Mouse (Mus musculus) left cerebral cortex, postnatal 4 days (tissue): ENCODE measurements at regions not wholly inside any gene's neighbourhood (a gene's known extent, or its start where the extent isn't known, plus 50 kb on each side); places are given as distances from the start of the nearest gene placed in this dataset.
A peak's percentile ranks its signal among the peaks of the same experiment; 100 is the strongest.

Experiments used
- DNase-seq: peaks from one replicate; pipeline ENCODE4 v3.0.0-alpha.2; 2022
- intact Hi-C: fragments of 180-260 bp; cut with DNase I; formaldehyde crosslinking; loops from one replicate; pipeline ENCODE4 v1.15.1; 2025

DNA sequence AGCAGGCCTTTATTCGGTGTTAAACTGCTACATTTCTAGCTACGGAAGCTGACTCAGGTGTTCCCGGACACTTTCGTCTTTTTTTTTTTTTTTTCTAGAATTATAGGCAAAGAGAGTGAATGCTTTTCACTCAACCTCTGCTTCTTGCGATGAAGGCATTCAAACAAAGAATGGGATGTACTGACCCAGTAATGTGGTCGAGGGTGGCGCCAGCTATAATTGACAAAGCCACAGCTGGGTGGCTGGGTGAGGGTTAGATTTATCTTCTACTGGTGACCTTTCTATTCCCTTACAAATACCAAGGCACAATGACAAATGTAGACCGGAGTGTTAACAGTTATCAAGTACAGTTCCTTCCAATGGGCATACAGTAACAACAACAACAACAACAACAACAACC, 340.7 kb upstream of the Slc24a2 start:
- no peak for DNase-seq

DNA sequence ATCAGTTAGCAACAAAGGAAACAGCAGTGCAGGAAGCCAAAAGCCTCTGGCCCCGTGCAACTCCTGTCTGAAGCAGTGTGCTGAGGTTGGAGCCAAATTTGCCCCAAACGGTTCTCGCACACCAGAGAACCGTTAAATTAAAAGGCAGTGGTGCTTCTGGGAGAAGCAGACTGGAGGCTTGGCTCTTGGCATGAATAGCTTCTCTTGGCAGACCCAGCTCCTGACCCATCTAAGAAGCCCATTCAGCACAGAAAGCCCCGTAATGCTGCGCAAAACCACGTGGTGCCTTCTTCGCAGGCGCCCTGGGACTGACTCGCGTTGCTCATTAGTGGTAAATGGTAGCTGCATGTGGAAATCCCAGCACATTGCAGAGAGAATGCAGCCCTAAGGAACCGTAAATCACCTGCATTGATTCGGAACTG, 340.2 kb upstream of the Slc24a2 start:
- DNase-seq, result peak; percentile 66
- intact Hi-C loops, result no loop called here

More for the DNA sequence above, 340.7 kb upstream of the Slc24a2 start:
- intact Hi-C loops, result no loop called here

DNA sequence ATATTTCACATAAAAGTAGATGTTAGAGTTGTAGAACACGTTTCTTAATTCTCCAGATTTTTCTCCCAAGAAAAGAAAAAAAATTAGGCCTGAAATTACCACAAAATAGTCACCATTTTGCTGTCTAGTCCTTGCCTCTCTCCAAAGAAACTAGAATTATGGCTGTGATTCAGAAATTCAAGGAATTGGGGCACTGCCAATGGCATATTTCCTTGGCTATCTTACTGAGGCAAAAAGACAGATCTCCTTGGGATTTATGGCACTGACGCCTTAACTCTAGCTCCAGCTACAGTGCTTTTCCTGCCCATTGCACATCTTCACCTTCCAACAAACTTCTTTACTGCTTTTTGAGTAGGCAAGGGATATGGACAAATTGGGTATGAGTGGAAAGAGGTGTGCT, 336.3 kb upstream of the Slc24a2 start:
- intact Hi-C loops, result no loop called here
- DNase-seq, result no peak

DNA sequence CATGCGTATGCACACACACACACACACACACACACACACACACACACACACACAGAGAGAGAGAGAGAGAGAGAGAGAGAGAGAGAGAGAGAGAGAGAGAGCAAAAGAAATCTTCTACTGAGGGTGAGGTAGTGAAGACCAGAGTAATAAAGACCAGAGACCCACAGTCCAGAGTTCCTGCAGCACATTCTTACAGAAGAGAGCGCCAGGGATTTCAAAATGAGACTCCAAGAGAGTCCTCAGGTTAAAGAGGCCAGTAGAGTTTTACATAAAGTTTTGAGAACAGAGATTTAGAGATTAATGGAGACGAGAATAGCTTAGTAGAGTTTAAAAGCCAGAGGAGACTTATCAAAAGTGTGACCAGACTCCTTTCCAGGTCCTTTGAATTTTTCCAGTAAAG, 324.6 kb upstream of the Slc24a2 start:
- intact Hi-C loops, result no loop called here
- no peak for DNase-seq
